Mouse (Mus musculus) testis, adult 2 months (tissue): ENCODE data around the gene Rxra.

Experiments used
- CTCF ChIP-seq: fragments of 200-500 bp; IDR thresholded peaks from 2 replicates; pipeline ENCODE4 v1.5.1; 2012; ENCODE audit warnings: low read depth, mild to moderate bottlenecking, inconsistent platforms, low read length, moderate library complexity; ENCODE audit not compliant: control insufficient read depth, insufficient read depth, insufficient replicate concordance
- POLR2A ChIP-seq: fragments of 200-500 bp; IDR thresholded peaks from 2 replicates; pipeline ENCODE4 v1.6.1; 2012; ENCODE audit warnings: low read depth, mild to moderate bottlenecking, inconsistent platforms, low read length, moderate library complexity; ENCODE audit not compliant: control insufficient read depth

DNA sequence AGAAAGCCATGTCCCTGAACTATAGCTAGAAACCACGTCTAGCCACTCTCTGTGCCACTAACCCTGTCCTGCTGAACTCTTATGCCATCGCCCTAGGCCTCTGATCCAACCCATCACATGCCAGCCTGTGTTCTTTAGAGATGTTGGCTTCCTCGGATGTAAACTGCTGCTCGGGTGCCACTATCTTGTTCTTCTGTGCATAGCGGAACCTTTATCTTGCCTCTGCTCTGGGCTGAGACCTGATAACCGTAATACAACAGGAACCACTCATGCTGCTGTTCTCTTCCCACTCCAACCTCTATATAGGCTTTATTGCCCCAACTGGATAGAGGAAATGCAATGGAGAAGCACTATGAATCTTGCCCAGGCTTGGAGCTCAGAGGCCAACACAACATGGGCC, 11.0 kb upstream of the Rxra start:
- TF ChIP-seq POLR2A (no peak), CTCF (no peak)
